Mouse (Mus musculus) spleen, embryonic (tissue): Measurements from ENCODE around the gene Gm10663.

ENCODE experiments used
- CTCF ChIA-PET: fragments of 350-600 bp; sonication (Branson Sonifier 250); formaldehyde crosslinking; loops from one replicate; lab custom pipeline; 2022; lab: Charles Lee

The Gm10663 gene

GRCm38 (mm10) chr8:65074733-65075132 is at the start of gene Gm10663:
Gene Gm10663 (plus strand): TSS chr8:65075033.
- CTCF ChIA-PET = no interaction called here

GRCm38 (mm10) chr8:65028959-65029686 is 45.7 kb upstream of the Gm10663 start:
- CTCF ChIA-PET = no interaction called here

GRCm38 (mm10) chr8:65029776-65030175 is 45.1 kb upstream of the Gm10663 start:
- CTCF ChIA-PET = no interaction called here

GRCm38 (mm10) chr8:65030735-65031485 is 43.9 kb upstream of the Gm10663 start:
- CTCF ChIA-PET = no interaction called here

GRCm38 (mm10) chr8:65032107-65032506 is 42.7 kb upstream of the Gm10663 start:
- CTCF ChIA-PET = no interaction called here

GRCm38 (mm10) chr8:65033056-65033455 is 41.8 kb upstream of the Gm10663 start:
- CTCF ChIA-PET = no interaction called here

- CTCF ChIA-PET = interaction anchor here (0.7 kb wide), 1 partner anchor 91 kb away, joined by 12 read pairs; no protein-coding TSS in a partner anchor
Observed at GRCm38 (mm10) chr8:65034136-65034535, 40.7 kb upstream of the Gm10663 start.

GRCm38 (mm10) chr8:65037117-65037533 is 37.7 kb upstream of the Gm10663 start, which contains the start of gene Apela:
Gene Apela (minus strand): TSS chr8:65037336.
- CTCF ChIA-PET = no interaction called here

- CTCF ChIA-PET = no interaction called here
Observed at GRCm38 (mm10) chr8:65046565-65046964, 28.3 kb upstream of the Gm10663 start.

GRCm38 (mm10) chr8:65047193-65047592 is 27.6 kb upstream of the Gm10663 start:
- CTCF ChIA-PET = no interaction called here

- CTCF ChIA-PET = no interaction called here
Observed at GRCm38 (mm10) chr8:65047801-65048200, 27.0 kb upstream of the Gm10663 start.

GRCm38 (mm10) chr8:65053554-65053953 is 21.3 kb upstream of the Gm10663 start:
- CTCF ChIA-PET = no interaction called here

- CTCF ChIA-PET = no interaction called here
Observed at GRCm38 (mm10) chr8:65053968-65054367, 20.9 kb upstream of the Gm10663 start.

- CTCF ChIA-PET = no interaction called here
Observed at GRCm38 (mm10) chr8:65056722-65057121, 18.1 kb upstream of the Gm10663 start.

- CTCF ChIA-PET = no interaction called here
Observed at GRCm38 (mm10) chr8:65062195-65062594, 12.6 kb upstream of the Gm10663 start.

- CTCF ChIA-PET = no interaction called here
Observed at GRCm38 (mm10) chr8:65064071-65064470, 10.8 kb upstream of the Gm10663 start.

- CTCF ChIA-PET = no interaction called here
Observed at GRCm38 (mm10) chr8:65065622-65066021, 9.2 kb upstream of the Gm10663 start.

GRCm38 (mm10) chr8:65067031-65067430 is 7.8 kb upstream of the Gm10663 start:
- CTCF ChIA-PET = no interaction called here

- CTCF ChIA-PET = no interaction called here
Observed at GRCm38 (mm10) chr8:65067694-65068472, 7.0 kb upstream of the Gm10663 start.

GRCm38 (mm10) chr8:65068473-65068819 is 6.4 kb upstream of the Gm10663 start:
- CTCF ChIA-PET = no interaction called here

- CTCF ChIA-PET = no interaction called here
Observed at GRCm38 (mm10) chr8:65070996-65071395, 3.8 kb upstream of the Gm10663 start.

GRCm38 (mm10) chr8:65080731-65081130 is 5.9 kb downstream of the Gm10663 start:
- CTCF ChIA-PET = no interaction called here
